Mouse (Mus musculus) megakaryocyte-erythroid progenitor cell, adult 5-6 weeks (primary cell): ENCODE data around the gene Fgfr4. TPM values are rescaled to one million over a fixed set of nuclear protein-coding genes. Genes with fewer than 3 reads are reported as not detected.
A peak's percentile ranks its signal among the peaks of the same experiment; 100 is the strongest.
"Not testable (repeated sequence)": the region's sequence is repeated elsewhere in the genome, so short reads cannot be mapped to it uniquely, and the experiment has no call there.

ENCODE experiments used
- ATAC-seq: replicated peaks from 2 replicates; pipeline ENCODE4 v1.8.0; 2016; ENCODE audit warnings: mild to moderate bottlenecking, inconsistent platforms; ENCODE audit not compliant: severe bottlenecking, poor library complexity, low FRiP score, low TSS enrichment
- total RNA-seq, 2 experiments: library from RNA; stranded (forward) in 1 of 2; stranded (reverse) in 1 of 2; fragments of 200-1000, 215-1000 nt in 1 of 2; fragments of >200 nt in 1 of 2; fragmentation: Nextera tagmentation in 1 of 2; gene quantifications; 2 replicates each; pipeline ENCODE4 v1.2.3; 2014 to 2017

Gene Fgfr4
- total RNA-seq, 2 experiments from 2014 or later = not detected

GRCm38 (mm10) chr13:55171517-55172335 lies 19.3 kb downstream of the Fgfr4 start:
- ATAC-seq = 0 out of 2 replicates have a peak, but pooled peaks have one; percentile 28

- no peak for ATAC-seq
These were observed 19.9 kb downstream of the Fgfr4 start for GRCm38 (mm10) chr13:55172336-55172770.

- no peak for ATAC-seq
These were observed 21.9 kb downstream of the Fgfr4 start for GRCm38 (mm10) chr13:55174347-55174746.

GRCm38 (mm10) chr13:55176265-55176664 lies 23.8 kb downstream of the Fgfr4 start:
- ATAC-seq = no peak

- ATAC-seq = no peak
These were observed 25.6 kb downstream of the Fgfr4 start for GRCm38 (mm10) chr13:55177903-55178496.

- ATAC-seq = peak; percentile 43; the same call in 1 of the 2 replicates
These were observed 26.1 kb downstream of the Fgfr4 start for GRCm38 (mm10) chr13:55178556-55178955.

- peak; percentile 25; the same call in 1 of the 2 replicates for ATAC-seq
These were observed 27.2 kb downstream of the Fgfr4 start for GRCm38 (mm10) chr13:55179591-55179990.

GRCm38 (mm10) chr13:55181786-55182172 lies 29.3 kb downstream of the Fgfr4 start:
- no peak for ATAC-seq

GRCm38 (mm10) chr13:55182173-55182894 lies 29.9 kb downstream of the Fgfr4 start:
- ATAC-seq = peak; percentile 90

- ATAC-seq = 0 out of 2 replicates have a peak, but pooled peaks have one; percentile 36
These were observed 30.9 kb downstream of the Fgfr4 start for GRCm38 (mm10) chr13:55183382-55183781.

- ATAC-seq = not testable (repeated sequence)
These were observed 34.6 kb downstream of the Fgfr4 start for GRCm38 (mm10) chr13:55187062-55187461.

- ATAC-seq = peak; percentile 9
These were observed 37.2 kb downstream of the Fgfr4 start for GRCm38 (mm10) chr13:55189531-55190107.

- peak; percentile 99 for ATAC-seq
These were observed 37.9 kb downstream of the Fgfr4 start for GRCm38 (mm10) chr13:55190121-55190868.

- no peak for ATAC-seq
These were observed 39.1 kb downstream of the Fgfr4 start for GRCm38 (mm10) chr13:55191535-55191934.

- not testable (repeated sequence) for ATAC-seq
These were observed 50.3 kb downstream of the Fgfr4 start for GRCm38 (mm10) chr13:55202758-55203157.

- no peak for ATAC-seq
These were observed 51.3 kb downstream of the Fgfr4 start for GRCm38 (mm10) chr13:55203740-55204139.

- no peak for ATAC-seq
These were observed 52.4 kb downstream of the Fgfr4 start for GRCm38 (mm10) chr13:55204667-55205389.

- no peak for ATAC-seq
These were observed 53.2 kb downstream of the Fgfr4 start for GRCm38 (mm10) chr13:55205448-55206205.
